Mouse (Mus musculus) brown adipose tissue, adult 24 weeks (tissue): ENCODE data around the gene Slc16a1. TPM values are rescaled to one million over a fixed set of nuclear protein-coding genes. Genes with fewer than 3 reads are reported as not detected.
A peak's percentile ranks its signal among the peaks of the same experiment; 100 is the strongest.

Experiments used
- H3K27ac ChIP-seq: fragments of 200-500 bp; replicated peaks from 2 replicates; pipeline ENCODE4 v1.5.1; 2012; ENCODE audit warnings: low read depth, mild to moderate bottlenecking, low read length
- H3K4me1 ChIP-seq: fragments of 200-500 bp; 2 replicates; pipeline ENCODE4 v1.6.1; 2012; ENCODE audit warnings: low read length, mixed read lengths; ENCODE audit not compliant: control insufficient read depth, insufficient read depth, insufficient read length
- H3K4me3 ChIP-seq: fragments of 200-500 bp; 2 replicates; pipeline ENCODE4 v1.5.1; 2012; ENCODE audit warnings: low read depth, mild to moderate bottlenecking, low read length, moderate library complexity; ENCODE audit not compliant: insufficient read depth
- polyA plus RNA-seq: library from polyadenylated mRNA; stranded (reverse); fragments of >200 nt; gene quantifications from 2 replicates; pipeline ENCODE4 v1.2.4, GENCODE M21; 2012; ENCODE audit not compliant: missing spikeins, insufficient read depth, insufficient read length

Slc16a1 gene
- polyA plus RNA-seq, 1 experiment: 185 TPM

DNA sequence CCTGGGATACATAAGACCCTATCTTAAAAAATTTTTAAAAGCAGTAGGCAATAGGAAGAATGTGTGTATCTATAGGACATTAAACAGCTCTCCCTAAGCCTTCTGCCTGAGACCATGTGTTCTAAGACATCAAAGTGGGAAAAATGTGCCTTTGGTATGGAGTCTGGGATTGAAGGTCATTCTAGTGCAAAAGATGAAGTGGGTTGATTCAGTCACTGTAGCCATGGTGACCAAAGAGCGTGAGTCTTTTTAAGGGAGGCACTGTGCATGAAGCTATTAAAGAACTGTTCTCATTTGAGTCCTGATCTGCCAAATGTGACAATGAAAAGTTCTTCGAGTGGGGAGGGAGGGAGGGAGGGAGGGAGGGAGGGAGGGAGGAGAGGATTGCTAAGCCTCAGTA is 8.7 kb upstream of the Slc16a1 start:
- H3K4me1 ChIP-seq: peaks cover 4% of the 10 kb centered on the region; the same call in 1 of the 2 replicates
- H3K4me3 ChIP-seq: no peak overlapping the region
- no peak overlapping the region for H3K27ac ChIP-seq

DNA sequence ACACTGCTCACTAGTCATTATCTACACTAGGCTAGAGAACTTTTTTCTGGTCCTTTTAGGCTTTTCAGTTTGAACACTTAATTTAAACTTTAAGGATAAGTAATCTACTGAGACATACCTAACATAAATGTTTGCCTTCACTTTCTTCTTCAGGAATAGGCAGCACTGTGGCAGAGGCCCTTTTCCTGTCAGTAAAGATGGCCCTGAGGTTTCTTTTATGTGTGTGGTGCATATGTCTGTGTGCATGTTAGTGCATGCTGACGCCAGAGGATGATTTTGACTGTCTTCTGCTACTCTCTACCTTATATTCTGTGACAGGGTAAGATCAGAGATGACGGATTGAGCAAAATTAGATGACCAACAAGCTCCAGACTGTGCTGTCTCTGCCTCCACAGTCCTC is 7.5 kb upstream of the Slc16a1 start:
- H3K4me1 ChIP-seq: peaks cover 4% of the 10 kb centered on the region; the same call in 1 of the 2 replicates
- no peak overlapping the region for H3K27ac ChIP-seq
- no peak overlapping the region for H3K4me3 ChIP-seq

DNA sequence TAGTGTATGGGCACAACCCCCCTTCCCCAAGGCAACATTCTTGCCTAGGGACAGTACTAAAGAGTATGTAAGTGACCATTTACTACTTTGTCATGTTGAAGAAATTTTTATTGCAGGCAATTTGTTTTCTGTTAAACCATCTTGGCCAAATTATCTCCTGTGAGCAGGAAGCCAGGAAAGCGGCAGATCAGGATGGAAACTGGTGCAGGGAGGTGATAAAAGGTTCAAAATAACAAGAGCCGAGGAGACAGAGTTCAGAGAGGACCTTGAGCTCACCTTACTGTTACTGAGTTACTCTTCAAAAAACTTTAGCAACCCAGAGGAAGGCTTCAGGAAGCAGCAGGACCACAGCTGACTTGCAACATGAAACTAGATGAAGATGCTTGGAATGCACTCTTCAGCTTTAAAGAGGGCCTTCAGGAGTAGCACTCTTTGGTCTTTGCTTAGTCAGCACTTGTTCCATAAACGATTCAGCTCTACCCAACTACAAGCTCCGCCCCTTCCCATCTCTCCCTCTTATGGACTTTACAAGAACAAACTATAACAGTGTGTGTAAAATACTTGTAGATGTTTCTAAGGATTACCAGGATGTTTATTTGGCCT is 5.8 kb upstream of the Slc16a1 start:
- H3K27ac ChIP-seq: no peak overlapping the region
- no peak overlapping the region for H3K4me3 ChIP-seq
- H3K4me1 ChIP-seq: peaks cover 4% of the 10 kb centered on the region; the same call in 1 of the 2 replicates

DNA sequence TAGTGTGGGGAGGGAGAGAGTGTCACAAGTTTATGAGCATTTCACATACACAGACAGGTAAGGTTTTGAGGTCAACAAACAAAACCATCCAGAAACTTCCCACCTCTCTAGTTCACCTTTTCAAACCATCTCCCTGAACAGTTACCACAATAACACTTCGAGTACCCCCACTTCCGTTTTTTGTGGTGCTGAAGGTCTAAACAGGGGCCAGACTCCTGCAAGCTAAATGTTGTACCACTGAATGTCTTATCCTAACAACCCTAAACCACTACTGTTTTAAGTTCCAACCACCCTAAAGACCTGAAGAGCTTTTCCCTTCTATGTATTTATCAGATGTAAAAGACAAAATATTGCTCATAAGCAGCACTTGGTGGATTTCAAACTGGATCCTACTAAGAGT is 2.0 kb upstream of the Slc16a1 start:
- Histone ChIP-seq H3K4me3 (peak overlapping the region; percentile 92; the same call in 1 of the 2 replicates), H3K27ac (no peak overlapping the region), H3K4me1 (peaks cover 4% of the 10 kb centered on the region; the same call in 1 of the 2 replicates)

DNA sequence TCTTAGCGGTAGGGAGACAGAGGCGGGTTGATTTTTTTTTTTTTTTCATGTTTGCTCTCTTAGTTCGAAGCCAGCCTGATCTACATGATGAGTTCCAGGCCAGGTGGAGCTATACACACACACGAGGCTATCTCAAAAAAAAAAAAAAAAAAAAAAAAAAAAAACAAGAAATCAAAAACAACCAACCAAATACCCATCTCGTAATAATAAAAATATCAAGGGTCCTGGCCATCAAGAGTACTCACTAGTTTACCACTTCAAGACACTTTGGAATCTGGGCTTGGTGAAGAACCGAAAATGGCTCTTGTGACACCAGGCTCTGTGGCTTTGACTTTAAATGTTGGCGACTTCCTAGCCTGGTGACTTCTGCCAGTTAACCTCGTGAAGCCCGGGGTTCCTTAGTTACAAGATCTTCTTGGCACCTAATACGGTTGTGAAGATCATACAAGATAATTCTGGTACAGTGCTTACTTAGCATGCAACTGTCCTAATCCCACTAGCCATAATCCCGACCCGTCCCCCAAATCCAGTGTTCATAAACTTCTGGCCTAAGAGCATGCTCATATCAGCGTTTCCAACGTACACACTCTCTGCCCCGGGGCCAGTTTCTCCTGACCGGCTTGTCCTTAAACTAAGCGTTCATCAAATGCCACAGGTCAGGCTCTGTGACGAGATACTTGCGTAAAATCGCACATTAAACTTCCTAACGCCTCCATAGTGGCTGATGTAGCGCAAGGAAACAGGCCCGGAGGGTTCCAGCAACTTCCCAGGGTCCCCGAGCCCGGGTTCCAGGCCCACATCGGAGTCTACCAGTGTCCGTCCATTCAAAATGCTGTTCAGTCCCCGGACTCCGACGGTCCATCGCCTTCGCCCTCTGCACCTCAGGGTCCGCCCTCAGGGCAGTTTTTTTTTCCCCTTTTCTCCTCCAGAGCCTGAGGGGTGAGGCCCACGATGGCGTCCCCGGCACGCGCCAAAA is 753 bp upstream of the Slc16a1 start:
- peak overlapping the region; percentile 92 for H3K4me3 ChIP-seq
- H3K4me1 ChIP-seq: peaks cover 1% of the 10 kb centered on the region; the same call in 1 of the 2 replicates
- peak overlapping the region; percentile 79 for H3K27ac ChIP-seq

DNA sequence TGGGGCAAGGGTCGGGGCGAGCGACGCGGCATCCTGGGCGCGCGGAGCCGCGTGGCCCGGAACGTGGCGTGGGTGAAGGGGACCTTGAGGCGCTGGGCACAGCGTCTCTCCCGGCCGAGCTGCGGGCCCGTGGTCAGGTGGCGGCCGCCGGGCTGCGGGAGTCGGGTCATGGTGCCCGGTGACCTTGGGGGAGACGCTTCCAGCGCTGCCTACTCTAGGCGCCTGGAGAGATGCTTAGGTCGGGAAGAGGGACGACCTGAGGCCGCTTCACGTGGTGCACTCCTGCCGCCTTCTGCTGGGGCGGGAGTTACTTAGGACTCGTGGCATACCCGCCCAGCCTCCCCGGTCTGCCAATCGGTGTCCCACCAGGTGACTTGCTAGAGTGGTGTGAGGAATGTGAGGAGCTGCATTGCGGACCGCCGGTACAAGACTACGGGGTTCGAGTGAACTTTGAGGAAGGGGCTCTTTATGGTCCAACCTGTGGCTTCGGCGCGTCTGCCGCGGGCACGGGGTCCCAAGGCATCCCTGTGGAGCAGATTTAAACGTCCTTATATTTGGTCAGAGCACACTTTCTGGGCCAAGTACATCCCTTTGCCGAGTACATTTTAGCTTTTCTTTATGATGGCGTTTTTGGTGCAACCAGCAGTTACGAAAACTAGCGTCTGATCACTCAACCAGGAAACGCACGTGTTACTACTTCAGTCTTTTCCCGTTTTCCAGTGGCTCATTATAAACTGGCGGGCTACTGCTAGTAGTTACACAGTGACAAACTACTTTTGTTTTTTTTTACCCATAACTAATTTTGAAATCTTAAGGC is 672 bp downstream of the Slc16a1 start:
- peak overlapping the region; percentile 92 for H3K4me3 ChIP-seq
- peak overlapping the region; percentile 72 for H3K27ac ChIP-seq
- H3K4me1 ChIP-seq: no peaks in the 10 kb centered on the region

DNA sequence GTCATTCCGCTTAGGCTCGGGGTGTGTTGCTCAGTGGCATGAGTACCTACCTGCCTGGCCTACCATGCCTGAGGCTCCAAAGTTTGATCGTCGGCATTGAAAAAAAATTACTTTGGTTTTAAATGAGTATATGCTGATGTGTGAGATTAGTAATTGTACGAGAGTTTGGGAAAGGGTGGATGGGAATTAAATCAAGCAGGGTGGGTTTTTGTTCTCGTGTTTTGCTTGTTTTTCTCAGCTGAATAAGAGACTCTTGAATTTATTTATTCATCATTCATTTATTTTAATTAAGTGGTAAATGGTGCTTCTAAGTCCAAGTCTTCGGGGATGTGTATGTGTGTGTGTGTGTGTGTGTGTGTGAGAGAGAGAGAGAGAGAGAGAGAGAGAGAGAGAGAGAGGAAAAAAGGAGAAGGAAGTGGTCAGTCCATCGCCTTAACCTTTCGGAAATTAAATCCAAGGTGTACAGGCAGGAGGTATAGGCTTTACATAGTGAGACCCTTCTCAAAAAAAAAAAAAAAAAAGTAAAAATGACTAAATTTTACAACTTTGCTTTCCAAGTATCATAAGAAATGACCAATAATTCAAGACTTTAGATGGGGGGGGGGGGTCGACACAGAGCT is 1.4 kb downstream of the Slc16a1 start:
- Histone ChIP-seq H3K4me3 (peak overlapping the region; percentile 92), H3K27ac (peak overlapping the region; percentile 72; the same call in 1 of the 2 replicates), H3K4me1 (no peaks in the 10 kb centered on the region)

DNA sequence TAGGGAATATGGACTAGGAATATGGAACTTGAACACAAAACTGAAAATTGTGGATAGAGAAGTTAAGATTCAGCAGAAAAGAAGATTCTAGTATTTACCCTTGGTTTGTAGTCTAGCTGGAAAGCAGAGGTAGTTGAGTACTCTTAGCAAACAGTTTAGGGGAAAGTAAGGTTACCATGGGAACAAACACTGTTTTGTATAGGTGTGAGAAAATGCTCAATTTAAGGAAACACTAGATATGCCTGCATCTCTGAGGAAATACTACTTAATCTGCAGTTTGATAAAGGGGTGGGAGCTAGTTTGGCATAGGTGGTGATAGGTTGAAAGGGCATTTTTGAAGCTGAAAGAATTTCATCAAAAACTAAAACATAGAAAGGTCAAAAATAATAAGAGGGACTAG is 2.4 kb downstream of the Slc16a1 start:
- peak overlapping the region; percentile 39 for H3K4me3 ChIP-seq
- H3K27ac ChIP-seq: no peak overlapping the region

DNA sequence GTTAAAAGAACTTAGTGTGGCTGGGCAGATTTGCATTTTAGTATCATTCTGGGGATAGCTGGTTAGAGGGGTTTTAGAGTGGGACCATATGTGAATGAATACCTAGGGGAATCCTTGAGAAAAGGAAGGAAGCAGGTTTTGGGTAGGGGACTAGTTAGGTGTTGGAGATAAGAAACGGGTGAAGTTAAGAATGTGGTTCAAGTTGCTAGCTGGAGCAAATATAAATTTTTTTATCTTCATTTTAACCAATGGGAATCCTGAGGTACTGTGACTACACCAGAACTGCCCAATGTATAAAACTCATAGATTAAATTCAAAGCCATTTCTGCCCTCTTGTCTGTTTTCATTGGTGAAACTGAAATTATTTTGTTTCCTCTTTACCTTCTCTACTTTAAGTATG is 2.8 kb downstream of the Slc16a1 start:
- no peak overlapping the region for H3K27ac ChIP-seq
- no peaks in the 10 kb centered on the region for H3K4me1 ChIP-seq
- peak overlapping the region; percentile 39 for H3K4me3 ChIP-seq

More for the DNA sequence above, 2.4 kb downstream of the Slc16a1 start:
- no peaks in the 10 kb centered on the region for H3K4me1 ChIP-seq

DNA sequence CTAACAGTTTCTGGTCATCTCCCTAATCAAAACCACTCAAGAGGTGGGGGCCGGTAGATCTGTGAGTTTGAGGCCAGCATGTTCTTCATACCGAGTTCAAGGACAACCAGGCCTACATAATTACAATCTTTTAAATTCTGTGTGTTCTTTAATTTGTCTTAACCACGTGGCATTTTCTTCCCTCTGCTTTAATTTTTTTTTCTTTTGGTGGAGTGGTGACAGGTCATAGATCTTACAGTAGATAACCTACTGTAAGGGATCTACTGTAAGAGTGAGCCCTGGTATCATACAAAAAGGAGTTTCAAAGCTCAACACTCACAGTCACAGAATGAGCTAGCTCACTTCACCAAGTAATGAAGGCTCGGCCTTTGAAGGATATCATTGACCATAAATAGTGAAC is 4.6 kb downstream of the Slc16a1 start:
- H3K4me3 ChIP-seq: peak overlapping the region; percentile 14; the same call in 1 of the 2 replicates
- H3K27ac ChIP-seq: peak overlapping the region; percentile 13; the same call in 1 of the 2 replicates
- H3K4me1 ChIP-seq: peaks cover 2% of the 10 kb centered on the region; the same call in 1 of the 2 replicates

DNA sequence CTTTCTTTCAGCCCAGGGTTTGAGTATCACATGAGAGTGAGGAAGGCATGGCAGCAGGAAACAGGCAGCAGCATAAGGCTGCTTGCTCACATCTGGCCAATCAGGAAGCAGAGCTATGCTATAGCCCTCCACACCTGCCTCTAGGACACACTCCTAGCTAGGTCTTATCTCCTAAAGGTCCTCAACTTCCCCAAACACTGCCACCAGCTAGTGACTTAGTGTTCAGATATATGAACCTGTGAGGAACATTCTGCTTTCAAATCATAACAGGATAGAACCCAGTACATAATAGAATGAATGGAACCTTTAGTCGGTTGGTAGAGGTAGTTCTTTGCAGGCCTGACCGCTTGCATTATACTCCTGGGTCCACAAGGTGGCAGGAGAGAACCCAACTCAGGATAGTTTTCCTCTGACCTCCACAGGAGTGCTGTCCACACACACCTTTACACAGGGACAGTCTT is 5.4 kb downstream of the Slc16a1 start:
- Histone ChIP-seq H3K4me1 (peaks cover 2% of the 10 kb centered on the region; the same call in 1 of the 2 replicates), H3K4me3 (no peak overlapping the region), H3K27ac (no peak overlapping the region)

DNA sequence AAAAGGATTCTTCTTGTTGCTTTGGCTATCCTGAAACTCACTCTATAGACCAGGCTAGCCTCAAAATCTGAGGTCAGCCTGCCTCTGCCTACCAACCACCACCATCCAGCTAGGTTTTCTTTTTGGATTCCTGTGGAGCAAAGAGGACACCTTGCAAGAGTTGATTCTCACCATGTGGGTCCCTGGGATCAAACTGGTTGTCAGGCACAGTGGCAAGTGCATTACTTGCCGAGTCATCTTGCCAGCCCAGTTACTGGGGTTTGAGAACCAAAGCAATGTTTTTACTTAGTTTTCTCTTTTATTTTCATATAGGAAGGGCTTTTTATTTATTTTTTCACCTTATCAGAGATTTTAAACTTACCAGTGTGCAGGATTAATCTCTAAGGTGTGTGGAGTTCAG is 5.9 kb downstream of the Slc16a1 start:
- Histone ChIP-seq H3K4me3 (peak overlapping the region; percentile 20; the same call in 1 of the 2 replicates), H3K27ac (peak overlapping the region; percentile 53; the same call in 1 of the 2 replicates), H3K4me1 (peaks cover 2% of the 10 kb centered on the region; the same call in 1 of the 2 replicates)

DNA sequence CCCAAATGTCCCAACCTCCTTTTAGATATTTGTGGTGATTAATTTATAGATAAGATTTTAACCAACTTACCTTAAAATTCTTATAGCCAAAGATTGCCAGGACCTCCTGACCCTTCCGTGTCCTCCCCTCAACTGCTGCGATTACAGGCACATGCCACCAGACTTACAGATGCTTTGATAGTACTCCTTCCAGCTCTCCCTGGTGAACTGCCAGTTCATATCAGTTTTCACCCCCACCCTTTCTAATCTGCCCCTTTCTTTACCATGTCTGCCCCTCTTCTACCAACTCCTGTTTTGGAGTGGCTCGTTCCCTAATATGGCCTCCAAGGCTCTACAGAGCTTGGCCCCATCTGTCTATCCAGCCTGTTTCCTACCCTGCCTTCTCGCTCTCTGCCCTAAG is 15.8 kb downstream of the Slc16a1 start:
- Histone ChIP-seq H3K4me1 (peaks cover 19% of the 10 kb centered on the region), H3K27ac (0 out of 2 replicates have a peak overlapping the region, but pooled peaks have one; percentile 5), H3K4me3 (no peak overlapping the region)

DNA sequence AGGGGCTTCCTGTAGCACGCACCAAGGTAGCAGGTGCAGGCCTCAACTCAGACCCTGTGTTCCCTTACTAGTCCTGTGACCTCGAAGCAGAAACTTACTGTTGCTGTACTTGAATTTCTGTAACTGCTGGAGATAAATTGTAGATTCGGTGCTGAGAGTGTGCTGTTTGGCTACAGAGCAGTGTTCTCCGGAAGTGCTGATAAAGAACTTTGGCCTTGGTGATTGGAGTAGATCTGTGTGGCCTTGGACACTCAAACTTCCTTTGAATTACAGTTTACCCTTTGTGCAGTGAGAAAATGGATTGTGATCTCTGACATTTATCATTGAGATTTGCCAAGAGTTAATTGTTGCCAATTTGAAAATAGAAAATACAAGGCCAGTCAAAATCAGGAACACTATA is 16.5 kb downstream of the Slc16a1 start:
- Histone ChIP-seq H3K27ac (peak overlapping the region; percentile 4; the same call in 1 of the 2 replicates), H3K4me3 (no peak overlapping the region), H3K4me1 (peaks cover 19% of the 10 kb centered on the region)
